Mouse (Mus musculus) cerebellum, postnatal 14 days (tissue): Measurements from ENCODE around the gene Rps23.
A peak's percentile ranks its signal among the peaks of the same experiment; 100 is the strongest.
"Not testable (repeated sequence)": the region's sequence is repeated elsewhere in the genome, so short reads cannot be mapped to it uniquely, and the experiment has no call there.

Source experiments
- DNase-seq, 2 experiments: peaks; one replicate each; pipeline ENCODE4 v3.0.0; 2021; ENCODE audit warnings: mixed read lengths in 2 of 2

Rps23 gene

DNA sequence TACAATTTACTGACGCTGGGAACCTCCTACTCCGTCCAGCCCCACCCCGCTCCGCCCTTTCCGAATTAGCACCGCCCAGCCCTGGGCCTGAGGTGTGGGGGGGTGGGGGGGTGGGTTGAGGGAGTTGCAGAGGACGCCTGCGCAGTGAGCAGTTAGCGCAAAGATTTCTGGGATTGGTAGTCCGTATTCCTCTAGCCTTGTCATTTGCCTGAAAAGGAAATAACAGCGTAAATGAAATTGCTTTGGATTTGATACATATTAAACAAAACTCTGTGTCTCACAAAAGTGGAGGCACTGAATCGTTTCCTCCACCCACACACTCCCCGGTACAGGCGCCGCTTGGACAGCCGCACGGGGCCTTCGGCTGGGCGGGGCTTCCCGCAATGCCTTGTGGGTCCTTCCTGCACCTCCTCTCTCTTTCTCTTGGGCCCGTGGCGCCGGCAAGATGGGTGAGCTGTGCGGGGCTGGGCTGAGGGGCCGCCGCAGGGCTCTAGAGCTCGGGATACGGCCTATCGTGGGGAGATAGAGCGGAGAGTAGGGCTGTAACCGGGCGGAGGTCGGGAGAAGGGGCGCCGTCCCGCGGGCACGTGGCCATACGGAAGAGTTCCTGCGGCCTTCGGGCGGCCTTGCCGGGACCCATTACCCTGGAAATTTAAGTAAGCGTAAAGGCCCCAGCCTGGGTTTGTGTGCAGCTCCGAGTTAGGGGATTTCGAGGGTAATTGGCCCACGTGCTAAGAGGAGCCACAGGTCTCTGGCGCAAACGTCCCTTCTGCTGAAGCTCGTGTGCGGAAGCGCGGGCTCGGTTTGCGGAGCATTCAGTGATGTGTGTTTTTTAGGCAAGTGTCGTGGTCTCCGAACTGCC lies at the start of gene Rps23:
Gene Rps23, plus strand, starts transcription at position 208 of the 862 bp plus-strand sequence.
- peak; percentile 92 to 94 for DNase-seq

GRCm38 (mm10) chr13:90881727-90882429 lies 40.9 kb upstream of the Rps23 start:
- DNase-seq: no peak

DNA sequence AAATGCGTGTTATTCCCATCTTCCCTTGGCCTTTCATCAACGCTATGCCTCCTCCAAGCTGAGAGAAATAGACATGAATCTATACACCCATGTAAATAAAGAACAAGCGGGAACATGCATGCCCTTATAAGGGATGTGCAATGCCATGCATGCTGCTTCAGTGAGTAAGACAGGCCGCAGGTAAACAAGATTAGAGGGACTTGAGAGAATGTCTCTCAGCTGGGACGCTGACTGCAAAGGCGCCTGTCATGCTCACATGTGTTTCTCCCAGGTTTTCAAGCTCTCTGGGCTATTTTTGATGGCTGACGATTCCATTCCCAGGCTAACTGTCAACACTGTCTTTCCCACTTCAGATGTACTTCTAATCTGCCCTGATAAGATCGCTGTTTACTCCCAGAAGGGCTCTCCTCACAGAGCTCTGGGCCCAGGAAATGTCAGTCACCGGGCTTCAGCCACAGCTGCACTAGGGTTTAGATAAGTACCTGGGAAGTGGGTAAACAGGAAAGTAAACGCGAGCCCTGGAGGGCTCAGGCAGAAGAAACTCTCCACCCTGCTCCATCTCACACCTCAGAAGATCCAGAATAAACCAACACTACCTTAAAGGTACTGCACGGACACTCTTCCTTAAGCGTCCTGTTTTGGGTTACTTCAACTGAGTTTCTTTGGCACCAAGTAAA lies 36.8 kb upstream of the Rps23 start:
- DNase-seq: no peak

- peak; percentile 83 to 85 for DNase-seq
Measured at GRCm38 (mm10) chr13:90886568-90886983, 36.2 kb upstream of the Rps23 start.

- no peak for DNase-seq
Measured at GRCm38 (mm10) chr13:90890111-90890510, 32.6 kb upstream of the Rps23 start.

DNA sequence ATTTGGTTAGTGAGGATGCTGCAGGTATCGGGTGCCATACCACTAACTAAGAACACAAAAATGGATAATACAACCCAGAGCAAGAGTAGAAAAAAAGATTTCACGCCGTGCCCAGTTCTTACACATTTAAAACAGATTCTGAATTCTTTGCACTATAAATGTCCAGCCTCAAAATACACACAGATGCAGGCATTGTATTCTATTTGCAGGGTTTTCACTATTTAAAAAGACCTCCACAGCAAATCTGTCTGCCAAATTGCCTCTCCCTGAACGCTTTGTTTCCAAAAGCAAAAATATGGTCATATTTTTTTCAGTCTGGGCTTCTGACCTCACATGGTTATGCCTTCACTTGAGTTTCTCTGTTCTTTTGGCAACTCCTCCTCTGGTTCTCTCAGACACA lies 27.9 kb upstream of the Rps23 start:
- DNase-seq: no peak

- DNase-seq: peak; percentile 80 to 81
Measured at GRCm38 (mm10) chr13:90896098-90896497, 26.7 kb upstream of the Rps23 start.

DNA sequence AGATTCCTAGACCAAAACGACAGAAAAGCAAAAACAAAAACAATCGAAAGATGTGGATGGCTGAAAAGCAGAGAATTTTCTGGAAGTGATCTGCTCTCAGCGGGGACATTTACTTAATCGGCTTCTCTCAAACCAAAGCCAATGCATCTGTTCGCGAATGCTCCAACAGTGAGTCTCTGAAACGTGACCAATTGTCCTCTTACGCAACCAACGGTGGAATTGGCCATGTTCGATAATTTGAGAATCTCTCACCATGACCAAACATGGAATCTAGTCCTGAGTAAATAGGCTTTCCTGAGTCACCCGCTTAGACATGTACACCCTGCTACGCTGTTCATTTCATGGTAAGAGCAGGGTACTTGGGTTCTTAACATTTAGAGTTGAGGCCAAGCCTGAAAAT lies 25.9 kb upstream of the Rps23 start:
- peak in 1 of 2 experiments; percentile 22 for DNase-seq

DNA sequence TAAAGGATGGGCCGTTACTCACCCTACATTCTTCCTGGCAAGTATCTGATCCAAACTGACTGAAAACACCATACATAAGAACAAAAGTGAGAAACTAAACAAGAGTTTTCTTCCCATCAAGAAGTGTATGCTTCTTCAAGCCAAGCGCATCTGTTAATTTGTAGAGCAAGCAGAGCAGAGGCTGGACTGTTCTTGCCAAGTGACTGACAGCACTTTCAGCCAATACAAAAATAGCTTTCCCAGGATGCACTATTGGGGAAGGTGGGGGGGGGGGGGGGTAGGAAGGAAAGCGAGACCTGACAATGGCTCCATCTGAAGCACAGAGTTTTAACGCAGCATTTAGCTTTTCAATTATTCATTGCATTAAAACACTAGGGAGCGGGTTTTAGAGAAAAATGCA lies 17.6 kb upstream of the Rps23 start, which contains the start of gene Atp6ap1l:
Gene Atp6ap1l, minus strand, starts transcription at position 180 of the 400 bp plus-strand sequence.
- DNase-seq: no peak

GRCm38 (mm10) chr13:90907376-90907775 lies 15.4 kb upstream of the Rps23 start:
- no peak for DNase-seq

DNA sequence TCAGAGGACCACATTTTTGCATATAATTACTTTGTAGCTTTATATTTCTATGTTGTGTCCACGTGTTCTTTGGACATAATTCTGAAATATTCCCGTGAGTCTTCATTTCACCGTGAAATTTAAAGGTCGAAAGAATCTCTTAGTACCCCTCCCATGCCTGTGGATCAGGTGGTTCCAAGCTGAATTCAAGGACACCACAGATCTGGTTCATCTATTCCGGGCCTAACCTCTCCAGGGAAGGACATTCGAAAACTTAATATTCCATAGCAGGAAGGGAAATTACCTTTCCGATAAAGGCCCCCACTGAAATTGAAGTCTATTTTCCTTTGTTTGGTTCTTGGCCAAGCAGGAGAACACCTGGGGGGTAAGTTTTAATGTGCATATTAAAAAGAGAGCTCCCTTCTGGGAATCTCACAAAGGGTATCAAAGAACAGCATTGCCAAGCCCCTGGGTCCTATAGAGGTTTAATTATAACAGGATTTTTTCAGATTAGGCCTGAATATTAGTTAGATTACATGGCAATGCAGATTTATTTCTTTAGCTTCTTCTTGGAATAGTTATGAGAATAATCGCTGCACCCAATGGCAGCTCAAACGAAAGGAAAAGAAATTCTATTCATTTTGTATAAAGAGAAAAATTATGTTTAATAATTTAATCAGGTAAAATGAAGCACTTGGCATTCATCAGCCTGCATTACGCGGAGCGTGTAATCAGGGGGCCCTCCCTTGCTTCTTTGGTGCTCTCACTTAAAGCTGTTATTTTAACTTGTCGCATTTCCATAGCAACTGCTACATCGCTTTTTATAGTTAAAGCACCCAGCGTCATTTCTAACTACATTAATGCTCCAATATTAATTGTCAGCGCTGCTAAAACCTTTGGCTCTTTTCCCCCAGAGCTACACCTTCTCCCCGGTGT lies 9.7 kb upstream of the Rps23 start:
- no peak for DNase-seq

GRCm38 (mm10) chr13:90913675-90914192 lies 9.0 kb upstream of the Rps23 start:
- no peak for DNase-seq

- DNase-seq: no peak
Measured at GRCm38 (mm10) chr13:90914721-90915120, 8.0 kb upstream of the Rps23 start.

DNA sequence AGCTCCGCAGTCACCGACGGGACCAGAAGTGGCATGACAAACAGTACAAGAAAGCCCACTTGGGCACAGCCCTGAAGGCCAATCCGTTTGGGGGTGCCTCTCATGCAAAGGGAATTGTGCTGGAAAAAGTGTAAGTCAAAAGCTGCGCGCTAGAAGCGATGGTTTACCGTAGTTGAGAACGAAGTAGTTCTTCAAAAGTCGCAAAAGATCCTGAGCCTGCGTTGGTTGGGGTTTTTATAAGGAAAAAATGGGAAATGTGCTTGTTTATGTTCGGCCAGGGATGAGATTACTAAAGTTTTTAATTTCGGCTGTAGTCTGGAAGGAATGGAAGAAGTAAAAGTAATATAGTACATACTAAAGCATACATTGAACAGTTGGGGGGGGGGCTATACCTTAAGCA lies 859 bp downstream of the Rps23 start:
- DNase-seq: not testable (repeated sequence)

DNA sequence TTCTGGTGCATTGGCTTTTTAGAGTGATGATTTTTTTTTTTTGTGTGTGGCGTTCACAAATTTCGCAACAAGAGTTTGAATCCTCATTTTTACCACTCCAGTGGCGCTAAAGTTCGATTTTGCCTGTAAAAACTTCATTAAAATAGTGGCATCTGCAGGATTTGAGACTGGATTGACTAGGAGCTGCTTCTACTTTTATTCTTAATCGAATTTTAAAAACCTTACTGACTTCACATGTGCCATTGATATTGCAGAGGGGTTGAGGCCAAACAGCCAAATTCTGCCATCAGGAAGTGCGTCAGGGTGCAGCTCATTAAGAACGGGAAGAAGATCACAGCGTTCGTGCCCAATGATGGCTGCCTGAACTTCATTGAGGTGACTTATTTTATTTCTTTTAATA lies 1.3 kb downstream of the Rps23 start:
- no peak for DNase-seq

- DNase-seq: no peak
Measured at GRCm38 (mm10) chr13:90925191-90925590, 2.4 kb downstream of the Rps23 start.

DNA sequence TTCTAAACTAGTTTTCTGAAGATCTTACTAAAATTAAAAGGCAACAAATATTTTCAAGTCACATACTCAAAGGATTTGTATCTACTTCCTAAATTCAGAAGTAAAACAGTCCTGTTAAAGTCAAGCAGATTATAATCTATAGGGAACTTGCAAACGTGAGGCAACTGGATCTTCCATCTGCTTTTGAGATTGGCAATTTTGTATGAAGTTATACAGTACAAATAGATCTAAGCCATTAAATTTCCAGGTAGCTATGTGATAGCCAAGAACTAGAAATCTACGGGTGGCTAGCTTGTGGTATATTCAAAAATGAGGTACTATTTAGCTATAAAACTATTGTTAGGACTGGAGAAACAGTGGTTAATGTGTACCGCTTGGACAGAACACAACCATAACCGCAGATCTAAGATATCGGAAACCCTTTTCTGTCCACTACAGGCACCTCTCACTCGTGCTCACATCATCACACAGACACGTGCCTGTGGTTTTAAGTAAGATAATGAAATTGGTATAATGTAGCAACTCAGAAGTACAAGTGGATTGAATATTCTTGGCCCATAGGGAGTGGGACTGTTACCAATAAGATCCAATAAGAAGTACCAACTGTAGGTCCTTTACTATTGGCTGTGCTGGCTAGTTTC lies 3.5 kb downstream of the Rps23 start:
- no peak for DNase-seq

- no peak for DNase-seq
Measured at GRCm38 (mm10) chr13:90926938-90927633, 4.3 kb downstream of the Rps23 start.

DNA sequence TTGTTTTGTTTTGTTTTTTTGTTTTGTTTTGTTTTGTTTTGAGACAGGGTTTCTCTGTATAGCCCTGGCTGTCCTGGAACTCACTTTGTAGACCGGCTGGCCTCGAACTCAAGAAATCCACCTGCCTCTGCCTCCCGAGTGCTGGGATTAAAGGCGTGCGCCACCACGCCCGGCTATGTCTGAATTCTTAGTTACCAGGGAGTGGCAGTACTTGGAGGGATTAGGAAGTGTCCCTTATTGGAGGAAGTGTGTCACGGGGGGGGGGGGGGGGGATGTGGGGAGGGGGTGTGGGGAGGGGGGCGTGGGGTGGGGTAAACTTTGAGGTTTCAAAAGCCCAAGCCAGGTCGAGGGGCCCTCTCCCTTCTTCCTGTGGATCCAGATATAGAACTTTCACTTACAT lies 5.5 kb downstream of the Rps23 start:
- not testable (repeated sequence) for DNase-seq

- DNase-seq: peak; percentile 80 to 87
Measured at GRCm38 (mm10) chr13:90929847-90930246, 7.1 kb downstream of the Rps23 start.

DNA sequence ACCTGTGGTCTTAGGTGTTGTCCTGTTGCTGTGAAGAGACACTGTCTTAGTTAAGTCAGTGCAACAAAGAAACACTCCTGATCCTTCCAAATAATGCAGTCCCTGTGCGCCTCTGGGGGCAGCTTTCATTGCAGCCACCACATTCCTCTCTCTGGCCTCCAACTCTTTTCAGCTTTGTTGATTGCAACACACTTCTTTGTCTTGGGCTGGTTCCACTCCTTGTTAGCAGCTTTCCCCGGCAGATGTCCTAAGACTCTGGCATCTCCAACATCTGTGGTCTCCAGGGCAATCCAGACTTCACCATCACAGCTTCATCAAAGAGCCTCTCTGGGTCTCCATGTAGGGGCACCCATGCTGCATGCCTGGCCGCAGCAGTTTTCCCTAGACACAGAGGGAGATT lies 10.5 kb downstream of the Rps23 start:
- no peak for DNase-seq
